Mouse (Mus musculus): ENCODE results near the gene Nsmce3. TPM values are rescaled to one million over a fixed set of nuclear protein-coding genes. Genes with fewer than 3 reads are reported as not detected.

Gene Nsmce3
- polyA plus RNA-seq, 2 experiments from 2014 or later, result 3.7 to 4.2 TPM

GRCm38 (mm10) chr7:64856526-64857082 is 16.2 kb downstream of the Nsmce3 start:
- ATAC-seq, result no peak

DNA sequence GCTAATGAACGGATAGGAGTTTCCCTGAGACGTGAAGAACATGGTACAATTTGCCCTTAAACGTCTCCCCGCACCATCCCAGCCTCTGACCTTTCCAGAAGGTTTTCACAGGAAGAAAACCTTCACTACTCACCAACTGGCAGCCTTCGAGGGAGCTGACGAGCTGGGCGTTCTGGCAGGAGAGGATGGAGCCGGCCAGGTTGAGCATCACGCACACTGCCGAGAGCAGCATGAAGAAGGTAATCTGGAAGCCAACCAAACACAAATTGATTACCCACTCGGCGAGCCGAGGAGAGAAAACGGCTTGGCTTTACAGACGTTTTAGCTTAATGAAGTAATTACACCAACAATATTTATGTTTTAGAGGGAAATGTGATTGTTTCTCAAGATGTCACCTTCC is 16.8 kb downstream of the Nsmce3 start:
- no peak for ATAC-seq

DNA sequence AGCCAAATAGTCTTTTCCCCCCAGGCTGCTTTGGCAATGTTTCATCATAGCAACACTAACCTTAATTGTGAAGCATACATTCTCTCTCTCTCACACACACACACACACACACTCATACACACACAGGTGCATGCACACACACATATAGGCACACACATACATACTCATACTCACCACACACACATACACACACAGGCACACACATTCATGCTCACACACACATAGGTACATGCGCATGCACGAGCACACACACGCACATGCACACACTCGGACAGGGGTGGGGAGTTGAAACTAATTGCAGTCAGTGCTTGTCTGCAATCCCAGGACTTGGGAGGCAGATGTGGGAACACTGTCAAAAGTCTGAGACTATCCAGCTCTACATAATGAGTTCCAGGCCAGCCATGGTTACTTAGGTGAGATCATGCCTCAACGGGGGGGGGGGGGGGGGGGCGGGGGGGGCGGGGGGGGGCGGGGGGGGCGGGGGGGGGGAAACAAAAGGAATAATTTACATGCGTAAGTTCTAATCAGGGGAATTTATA is 17.3 kb downstream of the Nsmce3 start:
- ATAC-seq, result no peak

- no peak for ATAC-seq
Measured at GRCm38 (mm10) chr7:64850791-64851190, 22.0 kb downstream of the Nsmce3 start.

GRCm38 (mm10) chr7:64847366-64847899 is 25.4 kb downstream of the Nsmce3 start:
- no peak for ATAC-seq

DNA sequence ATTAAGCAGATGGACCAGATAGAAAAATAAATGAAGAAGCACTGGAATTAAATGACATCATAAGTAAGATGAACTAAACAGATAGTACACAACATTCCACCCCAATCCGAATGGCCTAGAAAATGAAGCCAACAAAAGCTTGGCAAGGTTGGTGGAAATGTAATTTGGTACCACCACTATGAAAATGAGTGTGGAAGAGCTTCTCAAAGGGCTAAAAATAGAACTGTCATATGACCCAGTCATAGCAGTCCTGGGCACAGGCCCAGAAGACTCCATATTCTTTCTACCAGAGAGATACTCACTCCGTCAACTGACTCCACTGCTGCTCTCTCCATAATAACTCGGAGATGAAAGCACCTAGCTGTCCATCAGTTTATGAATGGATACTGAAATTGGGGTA is 26.7 kb downstream of the Nsmce3 start:
- no peak for ATAC-seq

GRCm38 (mm10) chr7:64840946-64841659 is 31.7 kb downstream of the Nsmce3 start:
- ATAC-seq, result no peak

DNA sequence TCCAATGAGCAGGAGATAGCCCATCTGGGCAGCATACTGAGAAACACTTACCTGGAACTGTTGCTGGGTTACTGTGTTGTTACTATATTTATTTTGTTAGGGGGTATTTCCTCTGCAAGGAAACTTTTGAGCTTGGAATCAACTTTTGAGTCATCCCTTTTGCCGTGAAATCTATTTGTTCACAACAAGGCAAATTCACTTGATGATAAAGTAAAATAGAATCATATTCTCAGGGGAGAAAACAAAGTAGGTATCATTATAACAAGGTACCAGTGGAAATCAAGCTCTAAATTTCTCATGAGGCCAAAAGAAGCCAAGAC is 32.3 kb downstream of the Nsmce3 start:
- no peak for ATAC-seq

GRCm38 (mm10) chr7:64839801-64840575 is 32.8 kb downstream of the Nsmce3 start:
- ATAC-seq, result no peak

DNA sequence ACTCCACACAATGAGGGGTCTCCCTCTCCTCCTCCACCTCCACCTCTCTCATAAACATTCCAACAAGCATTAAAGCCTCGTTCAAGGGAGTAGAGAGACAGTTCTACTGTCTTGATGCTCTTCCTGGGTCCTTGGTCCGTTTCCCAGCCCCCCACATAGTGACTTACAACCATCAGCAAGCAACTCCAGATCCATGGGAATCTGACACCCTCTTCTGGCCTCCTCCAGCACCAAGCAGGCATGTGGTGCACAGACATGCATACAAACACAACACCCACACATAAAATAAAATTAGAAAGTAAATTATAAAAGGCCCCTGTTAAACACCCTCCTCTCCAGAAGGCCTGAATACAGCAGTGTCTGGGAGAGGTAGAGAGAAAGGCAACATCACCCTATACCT is 33.5 kb downstream of the Nsmce3 start:
- no peak for ATAC-seq

DNA sequence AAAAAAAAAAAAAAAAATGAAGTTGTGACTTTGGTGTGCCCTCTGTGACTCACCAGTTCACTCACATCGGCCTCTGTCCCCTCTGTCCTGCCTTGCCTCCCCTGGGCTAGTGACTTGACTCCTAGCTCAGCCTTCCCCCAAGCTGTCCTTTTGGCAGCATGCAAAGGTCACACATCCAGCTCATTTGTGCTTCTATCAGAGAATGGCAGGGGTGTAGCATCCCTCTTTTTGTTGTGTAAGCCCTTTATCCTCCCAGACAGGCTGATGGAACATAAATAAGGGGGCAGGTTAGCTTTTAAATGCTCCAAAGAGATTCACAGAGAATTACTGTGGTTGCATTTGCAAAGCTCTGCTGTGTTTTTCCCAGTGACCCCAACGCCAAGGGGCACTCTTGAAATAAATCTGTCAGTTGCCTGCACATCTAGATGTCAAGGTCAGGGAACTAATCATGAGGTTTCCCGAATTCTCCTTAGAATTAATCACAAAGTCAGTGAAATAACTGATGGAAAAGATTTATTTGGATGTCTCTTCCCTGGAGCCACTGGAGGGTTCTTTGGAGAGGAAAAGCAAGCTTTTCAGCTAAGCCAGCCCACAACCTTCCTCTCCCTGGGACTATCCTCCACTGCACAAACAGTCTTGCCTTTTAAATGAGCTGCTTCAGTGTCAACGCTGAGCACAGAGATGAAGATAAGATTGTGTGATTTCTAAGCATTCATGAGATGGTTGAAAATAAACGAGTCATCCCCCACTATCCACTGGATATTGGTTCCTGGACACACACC is 42.4 kb downstream of the Nsmce3 start:
- ATAC-seq, result no peak

GRCm38 (mm10) chr7:64821081-64821480 is 51.7 kb downstream of the Nsmce3 start:
- no peak for ATAC-seq

DNA sequence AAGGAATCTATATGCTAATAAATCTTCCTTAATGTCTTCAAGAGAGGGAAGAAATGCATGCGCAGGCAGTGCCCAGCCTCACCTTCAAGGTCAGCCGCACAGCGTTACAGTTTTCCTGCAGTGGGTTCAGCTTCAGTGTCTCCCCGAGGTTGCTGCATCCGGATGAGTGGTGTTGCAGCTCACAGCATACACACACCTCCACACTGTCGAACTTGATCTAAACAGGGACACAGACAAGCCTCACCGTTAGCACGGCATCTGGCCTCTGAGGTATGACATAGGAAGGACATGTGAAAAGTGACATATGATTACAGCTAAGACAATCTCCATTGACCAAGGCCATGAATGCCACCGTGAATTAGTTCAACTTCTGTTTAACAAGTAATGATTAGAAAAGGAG is 53.1 kb downstream of the Nsmce3 start:
- no peak for ATAC-seq
